Mouse (Mus musculus) testis, postnatal 14 days (tissue): ENCODE data around the gene Ptprn2.
"Not testable (repeated sequence)": the region's sequence is repeated elsewhere in the genome, so short reads cannot be mapped to it uniquely, and the experiment has no call there.

Experiments used
- DNase-seq: peaks from one replicate; pipeline ENCODE4 v3.0.0; 2021; ENCODE audit warnings: low spot score

Ptprn2 gene

DNA sequence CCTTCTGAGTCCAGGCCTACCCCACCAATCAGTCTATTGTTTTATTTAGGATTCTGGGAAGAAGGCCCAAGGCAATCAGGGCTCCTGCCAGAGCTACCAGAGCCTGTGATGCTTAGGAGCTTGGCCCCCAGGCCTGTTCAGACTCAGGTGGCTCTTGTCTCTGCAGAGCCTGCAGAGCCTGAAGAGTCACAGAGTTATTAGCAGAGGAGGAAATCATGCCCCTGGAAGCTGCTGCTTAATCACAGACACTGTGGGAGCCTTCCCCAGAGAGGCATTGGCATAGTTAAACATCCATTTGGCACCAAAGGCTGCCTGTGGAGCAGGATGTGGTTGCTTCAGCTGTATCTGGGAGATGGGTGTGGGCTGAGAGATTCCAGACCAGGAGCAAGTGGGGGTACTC is 30.3 kb downstream of the Ptprn2 start:
- no peak for DNase-seq

DNA sequence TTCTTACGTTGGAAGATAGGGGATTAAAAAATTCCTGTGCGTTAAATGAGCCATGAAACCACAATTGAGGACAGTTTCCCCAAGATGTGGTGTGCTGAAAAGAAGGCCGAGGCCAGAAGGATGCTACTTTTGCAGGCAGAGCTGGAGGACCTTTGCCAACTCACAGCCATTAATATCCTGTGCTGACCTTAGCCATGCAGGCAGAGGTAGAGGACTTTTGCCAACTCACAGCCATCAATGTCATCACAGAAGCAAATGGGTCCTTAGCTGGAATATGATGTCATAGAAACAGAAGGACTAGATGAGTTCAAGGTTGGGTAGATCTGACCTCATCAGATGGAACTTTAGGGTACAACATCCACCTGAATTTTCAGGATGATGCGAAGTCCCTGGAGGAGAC is 43.3 kb downstream of the Ptprn2 start:
- no peak for DNase-seq

DNA sequence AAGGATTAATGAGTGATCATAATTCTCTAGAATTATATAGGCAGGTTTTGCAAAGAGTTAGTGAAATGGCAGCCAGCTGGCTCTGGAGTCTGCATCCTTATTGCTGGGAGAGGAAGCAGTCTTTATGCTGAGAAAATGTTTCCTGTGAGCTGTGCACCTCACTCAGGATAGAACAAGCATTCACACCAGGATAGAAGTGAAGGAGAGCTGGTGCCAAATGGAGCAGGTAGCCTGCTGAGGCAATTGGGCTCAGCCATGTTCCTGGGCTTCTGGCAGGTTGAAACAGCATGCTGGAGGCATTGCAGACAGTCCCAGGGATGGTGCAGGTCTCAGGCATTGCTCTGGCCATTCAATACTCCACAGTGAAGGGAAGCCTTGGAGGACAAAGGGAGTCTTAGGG is 47.8 kb downstream of the Ptprn2 start:
- no peak for DNase-seq

DNA sequence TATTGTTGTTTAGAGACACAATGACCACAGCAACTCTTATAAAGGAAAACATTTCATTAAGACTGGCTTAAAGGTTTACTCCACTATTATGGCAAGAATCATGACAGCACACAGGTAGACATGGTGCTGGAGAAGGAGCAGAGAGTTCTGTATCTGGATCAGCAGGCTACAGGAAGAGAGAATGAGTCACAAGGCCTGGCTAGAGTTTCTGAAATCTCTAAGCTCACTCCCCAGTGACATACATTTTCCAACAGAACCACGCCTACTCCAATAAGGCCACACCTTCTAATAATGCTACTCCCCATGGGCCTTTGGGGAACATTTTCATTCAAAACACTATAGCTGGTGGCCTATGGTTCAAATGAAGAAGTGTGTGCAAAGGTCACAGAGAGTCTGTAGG is 53.8 kb downstream of the Ptprn2 start:
- no peak for DNase-seq

DNA sequence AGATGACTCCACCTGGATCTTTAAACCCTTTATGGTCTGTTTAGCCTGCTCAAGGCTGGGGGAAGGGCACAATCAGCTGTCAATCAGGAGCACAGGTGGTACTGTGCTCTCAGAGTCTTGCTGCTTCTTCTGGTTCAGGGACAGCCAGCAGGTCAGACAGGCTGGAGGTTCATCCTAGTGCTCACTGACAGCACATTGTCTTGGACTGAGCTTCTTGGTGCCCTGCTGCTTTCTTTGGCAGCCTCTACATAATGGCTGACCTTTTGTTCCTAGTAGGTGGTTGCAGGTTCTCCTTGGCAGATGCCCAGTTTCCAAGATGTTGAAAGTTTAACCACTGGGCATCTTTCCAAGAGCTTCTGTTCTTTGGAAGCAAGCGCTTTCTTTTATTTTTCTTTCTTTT is 55.1 kb downstream of the Ptprn2 start:
- DNase-seq = peak; percentile 14

DNA sequence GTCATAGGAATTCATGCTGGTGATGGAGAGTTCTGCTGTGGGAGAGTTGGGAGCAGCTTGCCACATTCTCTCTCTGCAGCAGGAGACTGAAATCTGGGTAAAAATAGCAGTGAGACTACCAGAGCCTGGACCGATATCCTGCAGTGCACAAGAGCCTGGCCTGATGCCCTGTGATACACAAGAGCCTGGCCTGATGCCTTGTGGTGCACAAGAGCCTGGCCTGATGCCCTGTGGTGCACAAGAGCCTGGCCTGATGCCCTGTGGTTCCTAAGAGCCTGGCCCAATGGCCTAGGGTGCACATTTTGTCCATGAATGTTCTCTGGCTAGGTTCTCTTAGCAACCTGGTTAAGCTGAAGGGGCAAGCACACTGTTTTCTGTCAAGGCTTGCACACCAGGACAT is 64.5 kb downstream of the Ptprn2 start:
- DNase-seq = no peak

DNA sequence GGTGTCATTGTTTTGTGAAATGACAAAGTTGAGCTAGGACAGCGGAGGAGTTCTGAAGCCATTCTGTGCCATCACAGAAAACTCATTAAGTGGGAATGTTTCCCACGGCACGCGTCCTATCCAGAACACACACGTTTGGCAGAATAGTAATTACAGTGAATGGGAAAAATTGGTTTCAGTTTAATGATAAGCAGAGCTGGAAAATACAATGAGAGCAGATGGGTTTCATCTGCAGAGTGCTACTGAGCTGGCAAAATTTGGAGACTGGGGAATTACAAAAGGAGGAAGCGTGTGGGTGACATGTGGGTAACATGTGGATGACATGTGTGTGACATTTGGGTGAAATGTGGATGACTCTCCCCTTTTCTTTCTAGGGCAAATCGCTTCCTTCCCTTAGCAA is 66.0 kb downstream of the Ptprn2 start:
- no peak for DNase-seq

DNA sequence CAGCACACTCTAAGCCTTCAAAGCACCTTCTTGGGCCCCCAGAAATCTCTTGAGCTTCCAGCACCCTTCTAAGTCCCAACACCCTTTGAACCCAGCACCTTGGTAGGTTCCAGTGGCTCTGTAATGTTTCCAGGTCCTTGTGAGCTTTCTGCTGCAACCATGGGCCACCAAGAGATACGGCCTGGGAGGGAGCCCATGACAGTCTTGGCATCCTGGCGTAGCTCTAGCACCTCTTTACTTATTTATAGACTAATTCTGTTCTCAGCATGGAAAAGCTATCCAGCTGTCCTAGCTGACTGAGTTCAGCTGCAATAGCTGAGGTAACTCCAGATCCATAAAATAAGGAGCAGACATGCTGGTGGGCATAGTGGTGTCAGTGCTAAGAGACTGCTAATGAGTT is 66.8 kb downstream of the Ptprn2 start:
- no peak for DNase-seq

DNA sequence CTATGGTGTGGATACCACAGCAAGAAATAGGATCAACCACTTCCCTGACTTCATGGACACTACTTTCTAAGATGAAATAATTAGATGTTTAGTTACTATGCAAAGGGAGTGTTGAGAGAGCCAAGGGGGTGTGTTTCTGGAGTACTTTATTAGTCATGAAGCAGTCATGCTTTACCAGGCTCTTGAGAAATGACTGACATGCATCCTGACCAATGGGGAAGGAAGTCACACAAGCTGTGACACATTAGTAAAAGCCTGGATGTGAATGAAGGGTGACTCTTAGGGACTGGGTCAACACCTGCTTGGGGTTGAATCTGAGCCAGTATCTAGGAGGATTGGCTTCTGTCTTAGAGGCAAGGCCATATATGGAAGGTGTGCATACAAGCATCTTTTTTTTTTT is 67.8 kb downstream of the Ptprn2 start:
- DNase-seq = no peak

DNA sequence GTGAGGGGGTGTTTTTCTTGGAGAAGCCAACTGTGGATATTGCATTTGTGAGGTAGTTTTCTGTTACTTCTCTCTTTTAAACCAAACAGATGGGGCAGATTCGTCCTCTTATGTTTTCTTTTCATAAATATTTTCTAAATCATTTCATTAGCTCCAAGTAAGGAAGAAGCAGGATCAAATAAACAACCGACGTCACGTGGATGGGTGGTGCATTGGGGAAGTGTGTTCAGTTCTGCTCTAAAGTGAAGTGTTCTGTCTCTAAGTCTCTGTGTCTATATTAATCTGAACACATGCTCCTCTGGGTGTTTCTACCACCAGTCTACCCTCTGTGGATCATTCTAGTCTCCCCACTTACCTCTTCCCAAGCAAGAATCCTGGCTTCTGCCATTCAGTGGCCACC is 70.4 kb downstream of the Ptprn2 start:
- DNase-seq = no peak

DNA sequence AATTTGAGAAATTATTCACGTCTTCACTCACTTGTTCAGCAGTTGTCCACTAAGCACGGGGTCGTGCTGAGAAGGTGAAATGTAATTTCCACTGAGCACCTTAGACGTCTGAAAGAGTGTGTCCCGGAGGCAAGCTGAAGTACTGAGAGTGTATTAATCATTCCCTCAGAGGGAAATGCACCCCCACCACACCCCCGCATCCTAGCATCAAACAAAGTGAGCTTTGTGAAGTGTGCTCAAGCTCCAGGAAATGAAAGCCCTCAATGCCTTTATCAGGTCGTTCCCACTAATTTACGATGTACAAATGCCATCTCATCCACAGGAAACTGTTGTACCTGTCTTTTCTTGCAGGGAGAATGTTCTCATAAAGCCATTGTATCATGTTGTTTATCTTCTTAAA is 78.9 kb downstream of the Ptprn2 start:
- DNase-seq = no peak

DNA sequence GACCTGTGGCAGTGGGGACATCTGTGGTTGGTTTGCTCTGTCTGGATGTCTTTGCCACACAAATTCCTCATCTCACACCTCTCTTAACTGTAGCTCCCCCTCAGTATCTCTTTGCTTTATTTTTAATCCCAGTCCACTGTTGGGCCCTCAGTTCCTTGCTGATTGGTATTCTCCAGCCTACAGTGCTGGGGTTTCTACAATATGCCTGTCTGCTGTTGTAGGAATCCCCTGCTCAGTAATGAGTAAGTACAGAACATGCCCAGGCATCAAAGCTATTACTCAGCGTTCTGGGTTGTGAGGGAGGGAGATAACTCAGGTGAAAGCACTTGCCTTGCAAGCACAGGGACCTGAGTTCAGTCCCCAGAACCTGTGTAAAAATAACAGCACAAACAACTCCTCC is 81.2 kb downstream of the Ptprn2 start:
- no peak for DNase-seq

DNA sequence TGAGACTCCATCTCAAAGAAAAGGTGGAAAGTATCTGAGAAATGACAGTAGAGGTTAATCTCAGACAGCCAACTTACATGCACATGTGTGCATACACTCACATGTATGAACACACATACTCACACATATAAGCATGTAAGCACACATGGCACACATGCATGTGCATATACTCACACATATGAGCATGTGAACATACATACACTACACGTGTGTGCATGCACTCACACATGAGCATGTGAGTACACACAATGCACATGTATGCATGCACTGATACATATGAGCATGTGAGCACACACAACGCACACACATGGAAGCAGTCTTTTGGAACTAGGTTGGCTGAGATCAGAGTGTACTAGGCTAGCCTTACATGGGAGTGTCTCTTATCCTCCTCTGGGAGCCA is 81.7 kb downstream of the Ptprn2 start:
- no peak for DNase-seq

DNA sequence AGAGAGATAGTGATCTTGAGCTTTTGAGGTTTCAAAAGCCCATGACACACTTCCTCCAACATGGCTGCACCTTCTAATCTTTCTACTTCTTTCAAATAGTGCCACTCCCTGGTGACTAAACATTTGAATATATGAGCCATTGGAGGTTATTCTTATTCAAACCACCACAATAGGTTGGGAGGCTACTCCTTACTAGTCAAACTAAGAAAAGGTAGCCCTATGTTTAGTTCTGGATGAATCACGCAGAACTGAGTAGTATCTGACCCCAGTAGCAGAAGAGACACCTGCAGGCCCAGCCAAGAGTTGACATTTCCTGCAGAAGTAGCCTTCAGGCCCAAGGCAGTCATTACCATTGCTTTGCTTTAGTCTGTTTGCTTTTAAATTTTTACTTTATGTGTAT is 84.0 kb downstream of the Ptprn2 start:
- no peak for DNase-seq

DNA sequence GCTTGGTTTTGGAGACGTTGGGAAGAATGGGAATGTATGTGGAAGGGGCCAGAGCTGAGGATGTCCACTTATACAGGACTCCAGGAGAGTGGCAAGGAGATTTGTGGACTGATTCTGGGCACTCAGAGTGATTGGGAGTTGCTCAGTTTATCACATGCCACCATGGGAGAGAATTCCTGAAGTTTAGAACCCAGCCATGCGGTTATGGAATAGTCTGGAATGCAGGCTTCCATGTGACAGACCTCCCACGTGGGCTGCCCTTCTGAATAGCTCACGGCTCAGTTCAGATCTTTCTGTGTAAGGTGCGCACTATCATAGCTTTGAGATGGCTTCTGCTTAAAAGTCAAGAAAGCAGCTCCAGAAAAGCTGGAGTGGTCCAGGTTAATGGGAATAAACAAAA is 88.6 kb downstream of the Ptprn2 start:
- DNase-seq = no peak

DNA sequence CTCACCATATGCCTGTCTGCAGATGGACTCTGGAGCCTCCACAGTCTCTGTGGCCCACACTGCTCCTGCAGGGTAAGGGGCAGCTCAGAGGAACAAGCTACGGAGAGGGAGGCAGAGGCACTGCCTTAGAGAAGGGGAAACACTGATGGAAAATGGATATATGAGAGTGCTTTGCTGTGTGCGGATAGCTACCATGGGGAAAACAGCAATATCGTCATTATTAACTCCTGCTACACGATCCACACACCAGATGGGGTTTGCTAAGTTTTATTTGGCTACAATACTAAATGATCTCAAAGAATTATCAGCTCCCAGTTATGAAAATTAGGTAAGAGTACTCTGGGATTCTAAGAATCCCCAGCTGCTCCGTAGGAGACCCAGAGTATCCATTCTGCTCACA is 89.2 kb downstream of the Ptprn2 start:
- no peak for DNase-seq

DNA sequence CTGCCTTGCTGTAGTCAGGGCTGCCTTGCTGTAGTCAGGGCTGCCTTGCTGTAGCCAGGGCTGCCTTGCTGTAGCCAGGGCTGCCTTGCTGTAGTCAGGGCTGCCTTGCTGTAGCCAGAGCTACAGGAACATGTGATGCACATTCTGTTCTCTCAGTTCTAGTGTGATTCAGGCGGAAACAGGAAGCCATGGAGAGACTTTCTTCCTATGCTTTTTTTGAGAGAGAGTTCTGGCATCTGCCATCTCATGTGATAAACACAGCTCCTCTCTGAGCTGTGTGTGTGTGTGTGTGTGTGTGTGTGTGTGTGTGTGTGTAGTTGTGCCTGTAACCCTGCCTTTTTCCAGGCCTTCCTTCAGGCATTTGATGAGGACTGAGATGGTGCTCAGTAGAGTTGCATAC is 92.4 kb downstream of the Ptprn2 start:
- not testable (repeated sequence) for DNase-seq

DNA sequence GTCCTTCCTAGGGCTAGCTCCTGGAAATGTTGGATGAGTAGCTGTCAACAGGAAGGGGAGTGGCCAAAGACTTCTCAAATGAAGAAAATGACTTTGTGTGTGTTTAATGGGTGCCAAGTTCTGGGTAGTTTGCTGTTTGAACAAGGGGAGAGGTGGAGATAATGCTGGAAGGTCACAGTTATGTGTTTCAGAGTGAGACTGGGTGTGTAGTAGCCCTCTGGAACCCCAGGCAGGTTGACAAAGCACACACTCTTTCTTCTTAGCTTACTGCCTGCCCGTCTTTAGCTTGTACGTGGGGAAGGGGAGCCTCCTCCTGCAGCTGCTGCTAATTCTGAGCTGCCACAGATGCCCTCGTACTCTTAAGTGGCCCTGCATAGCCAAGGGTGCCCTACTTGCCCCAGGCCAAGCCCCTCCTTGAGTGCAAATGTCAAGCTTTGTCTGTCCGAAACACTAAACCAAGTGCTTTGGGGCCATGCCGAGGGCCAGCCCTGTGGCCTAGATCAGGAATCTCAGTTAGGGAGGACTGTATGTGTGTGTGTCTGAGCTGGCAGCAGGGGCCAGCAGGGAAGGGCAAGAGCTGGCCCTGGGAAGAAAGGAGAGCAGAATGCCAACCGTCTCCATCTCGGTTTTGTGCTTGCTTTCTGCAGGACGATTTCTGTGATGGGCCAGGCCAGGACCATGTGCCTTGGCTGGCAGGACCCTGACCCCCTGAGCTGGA is 95.5 kb downstream of the Ptprn2 start:
- no peak for DNase-seq

DNA sequence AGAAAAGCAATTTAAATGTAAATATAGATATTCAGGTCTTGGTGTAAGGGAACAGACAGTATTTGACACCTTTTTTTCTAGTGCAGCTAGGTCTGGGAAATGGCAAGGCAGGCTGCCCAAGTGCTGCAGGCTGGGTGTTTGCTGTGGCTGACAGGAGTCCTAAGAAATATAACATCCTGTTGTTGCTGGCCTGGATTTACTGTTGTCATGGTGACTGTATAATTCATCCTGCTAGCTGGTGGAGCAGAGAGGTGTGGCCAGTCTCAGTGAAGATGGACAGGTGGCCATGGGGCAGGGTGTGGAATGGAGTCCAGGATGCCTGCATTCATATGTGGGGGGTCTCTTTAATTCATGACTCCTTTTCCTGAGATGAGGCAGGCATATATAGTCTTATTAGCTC is 96.3 kb downstream of the Ptprn2 start:
- no peak for DNase-seq

DNA sequence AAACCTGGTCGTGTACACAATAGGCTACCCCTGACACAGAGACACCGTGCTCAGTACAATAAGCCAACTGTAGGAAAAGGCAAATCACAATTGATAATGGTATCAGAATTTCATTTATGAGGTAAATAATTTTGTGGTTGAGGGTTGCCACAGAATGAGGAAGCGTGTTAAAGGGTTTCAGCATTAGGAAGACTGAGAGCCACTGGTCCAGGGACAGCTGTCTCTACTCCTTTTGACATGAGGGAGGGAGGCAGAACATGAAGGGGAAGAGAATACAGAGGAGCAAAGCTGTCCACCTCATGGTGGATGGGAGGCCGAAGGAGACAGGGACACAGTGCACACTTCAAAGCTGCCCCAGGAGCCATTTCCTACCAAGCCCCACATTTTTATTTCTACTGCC is 97.3 kb downstream of the Ptprn2 start:
- no peak for DNase-seq

DNA sequence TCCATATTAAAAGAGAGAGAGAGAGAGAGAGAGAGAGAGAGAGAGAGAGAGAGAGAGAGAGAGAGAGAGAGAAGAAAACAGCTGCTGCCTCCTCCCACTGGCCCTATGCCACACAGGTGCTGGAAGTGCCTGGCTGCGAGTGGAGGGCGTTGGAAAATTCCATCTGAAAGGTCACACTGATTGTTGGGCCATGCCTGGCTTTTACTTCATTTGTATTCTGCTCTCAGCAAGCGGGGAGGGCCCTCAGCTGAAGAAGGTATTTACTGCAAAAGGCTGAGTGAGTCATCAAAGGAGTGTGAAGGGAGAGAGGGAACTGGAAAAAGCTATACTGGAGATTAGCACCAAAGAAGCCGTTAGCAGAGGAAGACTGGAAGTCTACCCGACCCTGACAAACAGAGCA is 99.5 kb downstream of the Ptprn2 start:
- no peak for DNase-seq

DNA sequence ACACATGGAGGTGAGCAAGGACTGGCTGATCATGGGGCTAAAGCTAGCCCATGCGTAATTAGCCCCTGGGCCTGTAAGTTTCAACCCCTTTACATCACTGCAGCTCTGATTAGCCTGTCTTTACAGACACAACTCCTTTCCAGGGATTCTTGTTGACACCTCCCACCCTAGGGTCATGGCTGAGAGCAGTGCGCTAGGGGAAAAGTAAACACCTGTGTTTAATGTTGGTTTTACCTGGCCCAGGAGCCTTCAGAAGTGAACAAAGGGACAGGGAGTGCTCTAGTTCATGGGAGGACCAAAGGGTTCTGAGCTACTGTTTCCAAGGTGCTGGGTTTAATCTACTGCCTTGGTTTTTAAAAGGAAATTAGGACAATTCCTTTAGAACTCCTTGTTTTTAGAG is 100.6 kb downstream of the Ptprn2 start:
- no peak for DNase-seq

DNA sequence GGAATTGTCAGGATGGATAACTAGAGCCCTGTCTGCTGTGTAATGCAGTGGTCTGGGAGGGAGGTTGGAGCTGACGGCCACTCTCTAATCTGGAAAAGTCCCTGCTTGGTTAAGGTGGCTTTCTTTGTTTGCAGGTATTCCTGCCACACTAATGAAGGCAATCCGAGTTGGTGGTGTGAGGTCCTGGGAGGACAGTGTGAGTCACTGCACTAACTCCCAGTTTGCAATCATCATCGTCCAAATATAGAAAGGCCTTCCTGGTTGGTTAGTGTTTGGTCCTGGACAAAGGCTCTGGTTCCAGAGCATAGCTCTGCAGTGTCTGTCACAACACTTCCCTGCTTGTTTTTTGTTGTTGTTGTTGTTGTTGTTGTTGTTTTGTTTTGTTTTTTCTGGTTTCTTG is 102.0 kb downstream of the Ptprn2 start:
- DNase-seq = no peak

DNA sequence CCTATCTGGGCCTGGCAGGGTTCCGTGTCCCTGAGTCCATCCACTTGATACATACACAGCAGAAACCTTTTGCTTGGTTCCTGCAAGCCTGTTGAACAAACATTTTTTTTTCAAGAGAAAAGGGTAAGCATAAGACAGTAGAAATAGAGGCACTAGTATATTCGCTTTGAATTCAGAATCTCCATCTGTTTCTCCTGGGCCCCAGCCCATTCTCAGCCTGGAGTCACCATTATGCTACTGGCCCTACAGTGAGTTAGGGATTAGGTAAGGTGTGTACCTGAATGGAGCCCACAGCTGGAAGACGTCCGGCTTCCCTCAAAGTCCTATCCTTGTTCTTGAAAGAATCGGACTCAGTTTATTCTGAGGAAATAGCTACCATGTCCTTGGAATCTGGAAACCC is 104.6 kb downstream of the Ptprn2 start:
- DNase-seq = no peak

DNA sequence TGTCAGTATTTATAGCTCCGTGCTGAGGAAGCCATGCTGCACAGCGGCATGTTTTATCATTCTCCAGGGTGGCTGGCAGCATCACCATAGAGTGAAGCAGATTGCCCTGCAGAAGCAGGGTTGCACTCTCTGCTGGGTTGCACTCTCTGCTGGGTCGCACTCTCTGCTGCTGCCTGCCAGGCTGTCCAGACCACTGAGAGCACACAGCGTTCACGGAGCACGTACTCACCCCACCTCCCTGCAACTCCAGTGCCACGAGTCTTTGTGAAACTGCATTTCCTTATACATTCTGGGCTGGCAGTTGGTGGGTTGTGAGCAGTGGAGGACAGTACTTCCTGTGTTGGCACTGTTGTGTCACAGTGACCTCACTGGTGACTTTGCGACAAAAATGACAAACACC is 108.9 kb downstream of the Ptprn2 start:
- DNase-seq = no peak
